Mouse (Mus musculus) heart, embryonic 12.5 days (tissue): ENCODE results near the gene Olfr461. TPM values are rescaled to one million over a fixed set of nuclear protein-coding genes. Genes with fewer than 3 reads are reported as not detected.
"Not testable (repeated sequence)": the region's sequence is repeated elsewhere in the genome, so short reads cannot be mapped to it uniquely, and the experiment has no call there.

Experiments
- ATAC-seq: fragments of 200-750 bp; cut with Nextera tagmentation; 2 replicates; pipeline ENCODE4 v1.8.0; 2017; ENCODE audit warnings: moderate TSS enrichment, moderate library complexity; ENCODE audit not compliant: insufficient number of reproducible peaks, low FRiP score
- H3K27ac ChIP-seq: fragments of 300-500 bp; sonication (generic); 2 replicates; pipeline ENCODE4 v1.5.1; 2016; ENCODE audit warnings: mild to moderate bottlenecking, moderate library complexity; ENCODE audit not compliant: poor library complexity, severe bottlenecking
- H3K27me3 ChIP-seq: fragments of 300-500 bp; sonication (generic); replicated peaks from 2 replicates; pipeline ENCODE4 v1.6.1; 2016; ENCODE audit warnings: mild to moderate bottlenecking, moderate library complexity
- H3K36me3 ChIP-seq: fragments of 300-500 bp; sonication (generic); 2 replicates; pipeline ENCODE4 v1.6.1; 2016; ENCODE audit warnings: mild to moderate bottlenecking, moderate library complexity
- H3K4me1 ChIP-seq: fragments of 300-500 bp; sonication (generic); replicated peaks from 2 replicates; pipeline ENCODE4 v1.6.1; 2016; ENCODE audit warnings: mild to moderate bottlenecking
- H3K4me2 ChIP-seq: fragments of 300-500 bp; sonication (generic); 2 replicates; pipeline ENCODE4 v1.6.1; 2016; ENCODE audit warnings: mild to moderate bottlenecking, moderate library complexity
- H3K4me3 ChIP-seq: fragments of 300-500 bp; sonication (generic); 2 replicates; pipeline ENCODE4 v1.5.1; 2016; ENCODE audit warnings: mild to moderate bottlenecking
- H3K9ac ChIP-seq: fragments of 300-500 bp; sonication (generic); 2 replicates; pipeline ENCODE4 v1.6.1; 2016; ENCODE audit warnings: mild to moderate bottlenecking, moderate library complexity
- H3K9me3 ChIP-seq: fragments of 300-500 bp; sonication (generic); replicated peaks from 2 replicates; pipeline ENCODE4 v1.6.1; 2016; ENCODE audit warnings: mild to moderate bottlenecking, moderate library complexity
- WGBS: fragments of 180-500 bp; shearing (Covaris S2); methylation state at CpG from one replicate; pipeline ENCODE4 v1.1.7; 2016; 5-methylcytosine and 5-hydroxymethylcytosine counted together
- polyA plus RNA-seq: library from polyadenylated mRNA; unstranded; fragments of >200 nt; fragmentation: Nextera tagmentation; extraction: Ambion mirVana; gene quantifications from 2 replicates; pipeline ENCODE4 v1.2.1, GENCODE M21; 2016

Gene Olfr461
- polyA plus RNA-seq = not detected in 2 replicates

DNA sequence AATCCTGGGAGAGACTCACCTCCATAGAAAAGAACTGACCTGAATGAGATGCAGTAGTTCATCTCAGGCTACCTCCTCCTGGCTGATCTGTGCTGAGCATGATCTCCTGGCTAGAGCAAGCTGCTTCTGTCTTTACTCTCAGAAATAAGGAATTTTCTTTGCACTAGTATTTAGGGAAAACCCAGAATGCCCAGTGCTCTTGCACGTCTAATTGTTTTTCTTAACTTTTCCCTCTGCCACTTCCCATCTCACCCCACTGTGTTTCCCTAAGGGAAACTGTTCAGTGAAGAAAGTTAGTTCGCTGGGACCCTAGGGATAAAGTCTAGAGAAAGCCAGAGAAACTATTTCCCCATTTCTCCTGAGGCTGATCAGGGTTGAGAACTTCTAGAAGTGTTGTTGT is at the start of gene Olfr461:
TSS of gene Olfr461 (minus strand) at position 101 of the 400 bp plus-strand sequence.
- Histone ChIP-seq H3K36me3 (no peaks in the 10 kb centered on the region), H3K27me3 (no peaks in the 10 kb centered on the region), H3K27ac (no peak within 1 kb of the TSS), H3K9me3 (no peaks in the 10 kb centered on the region), H3K4me1 (no peaks in the 10 kb centered on the region), H3K4me3 (no peak within 1 kb of the TSS), H3K4me2 (no peak within 1 kb of the TSS), H3K9ac (no peak within 1 kb of the TSS)
- no peak for ATAC-seq
- 70% methylated on average over 2 of the region's 2 CpGs for WGBS

DNA sequence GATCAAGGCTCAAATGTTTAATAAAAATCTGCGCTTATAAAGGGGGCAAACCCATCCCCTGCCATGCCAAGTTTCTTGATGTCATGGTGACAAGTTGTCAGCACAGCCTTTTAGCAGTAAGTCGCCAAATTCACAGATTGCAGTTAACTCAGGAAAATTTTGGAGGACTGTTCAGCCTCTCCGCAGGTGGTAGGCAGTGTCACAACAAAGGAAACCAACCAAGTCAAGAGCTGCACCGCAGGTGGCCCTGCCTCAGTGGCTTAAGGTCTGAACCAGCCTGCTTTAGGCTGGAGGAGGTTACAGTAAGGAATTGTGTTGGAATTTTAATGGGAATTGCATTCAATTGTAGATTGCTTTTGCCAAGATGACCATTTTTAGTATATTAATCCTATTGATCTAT is 43.7 kb upstream of the Olfr461 start:
- not testable (repeated sequence) for ATAC-seq, H3K9me3 ChIP-seq, H3K36me3 ChIP-seq, H3K27ac ChIP-seq, H3K27me3 ChIP-seq, H3K4me3 ChIP-seq, H3K4me2 ChIP-seq, H3K9ac ChIP-seq, H3K4me1 ChIP-seq
- 28% methylated on average over 4 of the region's 4 CpGs for WGBS

DNA sequence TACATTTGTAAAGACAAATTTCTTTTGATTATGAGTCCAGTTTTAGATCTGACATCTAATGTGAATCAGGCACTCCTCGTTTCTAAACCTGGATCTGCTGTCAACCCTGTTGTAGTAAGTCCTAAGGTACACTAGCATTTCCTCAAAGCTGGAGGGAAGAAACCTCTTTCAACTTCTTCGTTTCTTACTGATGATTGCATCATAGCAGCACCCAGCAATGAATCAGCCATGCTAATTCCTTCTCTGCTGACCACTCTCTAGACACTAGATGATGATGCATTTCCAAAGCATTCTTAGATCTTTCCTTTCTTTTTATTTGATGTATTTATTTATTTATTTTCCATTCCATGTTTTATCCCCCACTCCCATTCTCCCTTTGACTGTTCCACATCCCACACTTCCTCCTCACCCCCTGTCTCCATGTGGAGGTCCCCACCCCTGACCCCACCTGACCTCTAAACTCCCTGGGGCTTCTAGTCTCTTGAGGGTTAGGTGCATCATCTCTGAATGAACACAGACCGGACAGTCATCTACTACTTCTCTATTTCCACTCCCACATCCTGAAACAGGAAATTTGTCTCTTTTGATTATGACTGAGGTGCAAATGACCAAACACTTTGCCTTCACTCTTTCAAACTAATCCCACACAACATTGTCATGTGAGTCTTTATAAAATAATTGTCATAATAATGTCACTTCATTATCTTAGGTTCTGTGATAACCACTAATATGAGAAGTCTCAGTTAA is 40.1 kb upstream of the Olfr461 start:
- H3K4me2 ChIP-seq = no peak overlapping the region
- no peak overlapping the region for H3K9ac ChIP-seq
- H3K36me3 ChIP-seq = no peaks in the 10 kb centered on the region
- WGBS = 65% methylated on average over 3 of the region's 3 CpGs
- no peaks in the 10 kb centered on the region for H3K9me3 ChIP-seq
- no peak overlapping the region for H3K27ac ChIP-seq
- H3K27me3 ChIP-seq = no peaks in the 10 kb centered on the region
- H3K4me3 ChIP-seq = no peak overlapping the region
- ATAC-seq = no peak
- no peaks in the 10 kb centered on the region for H3K4me1 ChIP-seq

GRCm38 (mm10) chr6:40588346-40588745 is 33.5 kb upstream of the Olfr461 start:
- WGBS = 85% methylated on average over 2 of the region's 2 CpGs

GRCm38 (mm10) chr6:40585645-40586044 is 30.8 kb upstream of the Olfr461 start, which contains the start of gene Clec5a:
Gene Clec5a (minus strand): TSS chr6:40585821.
- H3K4me2 ChIP-seq = no peak within 1 kb of the TSS
- H3K27me3 ChIP-seq = no peaks in the 10 kb centered on the region
- no peak within 1 kb of the TSS for H3K9ac ChIP-seq
- H3K9me3 ChIP-seq = no peaks in the 10 kb centered on the region
- H3K4me1 ChIP-seq = no peaks in the 10 kb centered on the region
- H3K4me3 ChIP-seq = no peak within 1 kb of the TSS
- no peak for ATAC-seq
- H3K36me3 ChIP-seq = no peaks in the 10 kb centered on the region
- 56% methylated on average over 5 of the region's 5 CpGs for WGBS
- H3K27ac ChIP-seq = no peak within 1 kb of the TSS

More at GRCm38 (mm10) chr6:40588346-40588745, 33.5 kb upstream of the Olfr461 start:
- Histone ChIP-seq H3K4me2 (no peak overlapping the region), H3K4me1 (no peaks in the 10 kb centered on the region), H3K9me3 (no peaks in the 10 kb centered on the region), H3K27me3 (no peaks in the 10 kb centered on the region), H3K4me3 (no peak overlapping the region), H3K9ac (no peak overlapping the region), H3K27ac (no peak overlapping the region), H3K36me3 (no peaks in the 10 kb centered on the region)
- ATAC-seq = no peak

- 83% methylated on average over 6 of the region's 6 CpGs for WGBS
- Histone ChIP-seq H3K4me3 (no peak overlapping the region), H3K4me1 (no peaks in the 10 kb centered on the region), H3K36me3 (no peaks in the 10 kb centered on the region), H3K4me2 (no peak overlapping the region), H3K9me3 (no peaks in the 10 kb centered on the region), H3K9ac (no peak overlapping the region), H3K27ac (no peak overlapping the region), H3K27me3 (no peaks in the 10 kb centered on the region)
- no peak for ATAC-seq
Observed at GRCm38 (mm10) chr6:40584336-40584735, 29.5 kb upstream of the Olfr461 start.

- Histone ChIP-seq H3K27me3 (no peaks in the 10 kb centered on the region), H3K9ac (no peak overlapping the region), H3K9me3 (no peaks in the 10 kb centered on the region), H3K27ac (no peak overlapping the region), H3K4me2 (no peak overlapping the region), H3K4me3 (no peak overlapping the region), H3K4me1 (no peaks in the 10 kb centered on the region), H3K36me3 (no peaks in the 10 kb centered on the region)
- ATAC-seq = no peak
- WGBS = 64% methylated on average over 1 of the region's 1 CpGs
Observed at GRCm38 (mm10) chr6:40576305-40576704, 21.5 kb upstream of the Olfr461 start.

DNA sequence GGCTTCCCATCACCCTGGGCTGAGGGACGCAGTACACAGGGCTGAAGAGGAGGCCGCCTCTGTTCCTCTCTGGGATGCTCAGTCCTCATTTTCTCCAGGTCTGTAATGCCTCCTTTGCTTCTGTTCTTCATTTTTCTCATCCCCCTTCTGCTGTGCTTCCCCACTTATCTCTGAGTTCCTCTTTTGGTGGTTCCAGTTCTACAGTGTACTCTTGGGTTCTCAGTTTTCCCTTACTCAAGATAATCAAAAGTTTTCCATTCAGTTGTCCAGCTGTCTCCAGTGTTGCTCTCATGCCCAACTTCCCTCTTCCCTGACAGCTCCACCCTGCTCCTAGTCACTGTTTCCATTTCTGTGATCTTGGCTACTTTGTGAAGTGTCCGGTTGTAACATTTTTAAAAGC is 18.8 kb upstream of the Olfr461 start:
- no peak for ATAC-seq
- Histone ChIP-seq H3K27me3 (no peaks in the 10 kb centered on the region), H3K4me3 (no peak overlapping the region), H3K36me3 (no peaks in the 10 kb centered on the region), H3K9ac (no peak overlapping the region), H3K27ac (no peak overlapping the region), H3K9me3 (no peaks in the 10 kb centered on the region), H3K4me1 (no peaks in the 10 kb centered on the region), H3K4me2 (no peak overlapping the region)
- 40% methylated on average over 3 of the region's 3 CpGs for WGBS

DNA sequence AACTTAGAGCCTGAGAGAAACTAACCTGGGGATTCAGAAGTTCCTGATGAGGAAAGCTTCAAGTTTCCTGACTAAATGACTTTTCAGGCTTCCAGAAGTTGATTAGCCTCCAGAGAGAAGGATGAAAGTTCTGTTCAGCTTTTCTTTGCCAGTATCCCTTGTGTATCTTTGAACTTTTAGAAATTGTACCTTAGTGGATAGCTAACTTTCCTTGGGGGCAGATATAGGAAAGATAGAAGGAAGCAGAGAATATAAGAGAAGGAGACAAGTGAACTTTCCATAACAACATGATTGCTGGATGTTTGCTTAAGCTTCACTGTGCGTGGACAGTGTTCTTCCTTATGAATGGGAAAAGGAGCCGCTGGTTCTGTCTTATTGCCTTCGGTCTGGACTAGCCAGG is 14.3 kb upstream of the Olfr461 start, which contains the start of gene Olfr460:
TSS of gene Olfr460 (plus strand) at position 301 of the 400 bp plus-strand sequence.
- no peaks in the 10 kb centered on the region for H3K36me3 ChIP-seq
- no peaks in the 10 kb centered on the region for H3K27me3 ChIP-seq
- H3K4me1 ChIP-seq = no peaks in the 10 kb centered on the region
- no peak within 1 kb of the TSS for H3K27ac ChIP-seq
- H3K9me3 ChIP-seq = no peaks in the 10 kb centered on the region
- no peak for ATAC-seq
- no peak within 1 kb of the TSS for H3K4me2 ChIP-seq
- H3K9ac ChIP-seq = no peak within 1 kb of the TSS
- no peak within 1 kb of the TSS for H3K4me3 ChIP-seq
- 74% methylated on average over 3 of the region's 3 CpGs for WGBS

DNA sequence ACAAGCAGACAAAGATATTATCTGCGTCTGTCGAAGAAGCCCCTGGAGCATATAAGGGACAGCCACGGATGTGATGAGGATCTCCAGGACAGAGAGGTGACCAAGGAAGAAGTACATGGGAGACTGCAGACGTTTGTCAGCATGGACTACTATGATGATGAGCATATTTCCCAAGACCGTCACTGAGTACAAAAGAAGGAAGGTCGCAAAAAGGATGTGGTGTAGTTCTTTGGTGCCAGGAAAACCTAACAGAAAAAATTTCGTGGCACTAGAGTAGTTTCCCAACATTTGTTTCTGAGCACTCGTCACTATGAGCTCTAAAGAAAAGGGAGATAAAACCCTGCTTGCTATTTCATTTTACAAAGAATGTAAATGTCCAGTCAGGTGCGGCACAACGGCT is 10.2 kb downstream of the Olfr461 start:
- H3K36me3 ChIP-seq = no peaks in the 10 kb centered on the region
- WGBS = 76% methylated on average over 10 of the region's 10 CpGs
- no peak overlapping the region for H3K27ac ChIP-seq
- no peak for ATAC-seq
- H3K4me3 ChIP-seq = no peak overlapping the region
- no peaks in the 10 kb centered on the region for H3K9me3 ChIP-seq
- H3K4me2 ChIP-seq = no peak overlapping the region
- no peaks in the 10 kb centered on the region for H3K4me1 ChIP-seq
- no peaks in the 10 kb centered on the region for H3K27me3 ChIP-seq
- H3K9ac ChIP-seq = no peak overlapping the region

GRCm38 (mm10) chr6:40519408-40519807 is 35.4 kb downstream of the Olfr461 start, which contains the start of gene Prss37:
Gene Prss37 (minus strand): TSS chr6:40519508.
- H3K4me2 ChIP-seq = no peak within 1 kb of the TSS
- no peaks in the 10 kb centered on the region for H3K36me3 ChIP-seq
- WGBS = 87% methylated on average over 1 of the region's 1 CpGs
- H3K4me3 ChIP-seq = no peak within 1 kb of the TSS
- no peak for ATAC-seq
- H3K27me3 ChIP-seq = no peaks in the 10 kb centered on the region
- H3K9me3 ChIP-seq = no peaks in the 10 kb centered on the region
- H3K4me1 ChIP-seq = no peaks in the 10 kb centered on the region
- H3K9ac ChIP-seq = no peak within 1 kb of the TSS
- H3K27ac ChIP-seq = no peak within 1 kb of the TSS

DNA sequence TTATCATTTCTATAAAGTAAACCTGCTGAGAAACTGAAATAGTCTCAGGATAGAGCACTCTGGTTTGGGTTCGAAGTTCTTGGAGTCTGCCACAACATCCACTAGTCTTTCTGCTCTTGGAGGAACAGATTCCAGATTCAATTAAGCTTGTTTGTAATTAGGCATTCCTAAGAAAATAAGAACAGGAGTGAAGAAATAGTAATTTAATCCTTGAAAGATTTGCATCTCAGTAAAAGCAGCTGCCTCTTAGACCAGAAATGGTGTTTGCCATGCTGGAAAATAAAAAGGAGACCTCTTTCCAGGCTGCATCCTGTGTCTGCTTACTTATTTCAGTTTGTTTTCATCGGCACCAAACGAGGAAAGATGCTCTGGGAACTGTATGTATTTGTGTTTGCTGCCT is 61.6 kb downstream of the Olfr461 start, which contains the start of gene Tas2r108:
TSS of gene Tas2r108 (plus strand) at position 301 of the 400 bp plus-strand sequence.
- Histone ChIP-seq H3K27me3 (no peaks in the 10 kb centered on the region), H3K36me3 (no peaks in the 10 kb centered on the region), H3K4me2 (no peak within 1 kb of the TSS), H3K9ac (no peak within 1 kb of the TSS), H3K27ac (no peak within 1 kb of the TSS), H3K4me3 (no peak within 1 kb of the TSS), H3K4me1 (no peaks in the 10 kb centered on the region), H3K9me3 (no peaks in the 10 kb centered on the region)
- no peak for ATAC-seq
- 76% methylated on average over 3 of the region's 3 CpGs for WGBS
